Mouse (Mus musculus) embryonic fibroblast, embryonic 13.5 days (primary cell): ENCODE data around the gene Mrpl52.

Experiments used
- CTCF ChIP-seq: IDR thresholded peaks from 2 replicates; pipeline ENCODE4 v1.5.1; 2011; ENCODE audit warnings: mild to moderate bottlenecking, control low read depth, low read length, moderate library complexity, borderline replicate concordance; ENCODE audit not compliant: insufficient read depth
- POLR2A ChIP-seq: IDR thresholded peaks from 2 replicates; pipeline ENCODE4 v1.6.1; 2011; ENCODE audit warnings: low read depth, mild to moderate bottlenecking, control low read depth, low read length, moderate library complexity

- no peak for TF ChIP-seq CTCF
- no peak for TF ChIP-seq POLR2A
Measured at GRCm38 (mm10) chr14:54398921-54399382, 27.8 kb upstream of the Mrpl52 start.
